25 mouse cellular contexts compared by ENCODE assay signal in the genomic region with DNA sequence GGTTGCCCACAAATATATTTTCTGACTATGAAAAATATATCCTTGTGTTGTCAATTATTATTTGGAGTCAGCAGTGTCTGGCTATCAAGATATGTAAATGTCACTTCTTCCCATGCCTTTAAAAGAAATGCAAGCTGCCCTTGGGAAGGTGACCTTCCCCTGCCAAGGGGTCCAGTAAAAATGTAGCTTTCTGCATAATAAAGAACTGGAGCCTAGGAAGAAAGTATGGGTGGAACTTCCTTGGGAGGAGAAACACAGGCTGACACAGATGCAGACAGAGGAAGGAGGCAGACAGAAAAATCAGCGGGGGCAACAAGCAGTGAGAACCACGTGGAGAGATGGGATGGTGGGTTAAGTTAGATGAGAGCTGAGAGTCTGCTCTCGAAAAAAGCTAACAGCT.
DNase-seq lines count a peak whose midpoint lies in the region; ATAC-seq and TF ChIP-seq lines count a peak whose summit lies in the region.
"Had no signal": no experiment of that assay in that cellular context is flagged by ENCODE, and none has a peak within 500 bp of the region (broad histone marks: within the 10 kb centered on the region; RNA-seq: fewer than 3 reads in every experiment).

No protein-coding gene starts in this region.

- H3K4me1 ChIP-seq in ES-E14 (ENCODE audit: control insufficient read depth in 2 of 2, insufficient read depth in 2 of 2, low read length in 2 of 2, poor library complexity in 1 of 2): peaks cover 3 to 9% of the 10 kb centered on the region in 2 experiments; a peak in 3 of 4 replicates

- ATAC-seq in CD4-positive, CD25-positive, alpha-beta regulatory T cell, adult 4 months: no peak
- ATAC-seq: activated CD4-positive, CD25-positive, alpha-beta regulatory T cell, adult 4 months; Patski had no signal

- intact Hi-C loops in left cerebral cortex, postnatal 25 days (cut with DNase I): no loop called here

- no peaks in the 10 kb centered on the region for H3K9me3 ChIP-seq in ES-E14 (ENCODE audit: control insufficient read depth, insufficient read depth, low read depth, low read length)

- no peak overlapping the region for H3K9ac ChIP-seq in ES-E14 (ENCODE audit: insufficient read depth, low read depth, low read length, poor library complexity, severe bottlenecking)

- DNase-seq in ES-CJ7 (ENCODE audit: low read depth, low spot score) (peak; percentile 57), ES-E14 (ENCODE audit: low read depth, low spot score) (peak; percentile 30), R1 (ENCODE audit: low read depth, low spot score) (peak; percentile 70), ZHBTc4 (ENCODE audit: low read depth, low spot score) (peak; percentile 60)
- DNase-seq in layer of hippocampus, postnatal 10 days (ENCODE audit: low spot score in 2 of 2): no peak
- DNase-seq in left cerebral cortex, postnatal 25 days (ENCODE audit: low spot score in 2 of 2): no peak
- DNase-seq in heart, adult 8-10 months (ENCODE audit: low spot score): no peak
- DNase-seq: adrenal gland, adult 2 months; adrenal gland, adult 8-10 months; adrenal gland, postnatal 10 days; adrenal gland, postnatal 14 days; adrenal gland, postnatal 25 days; adrenal gland, postnatal 36 days; B cell, adult 2 months; cerebellum, adult 11 months; cerebellum, adult 11-12 months; cerebellum, adult 18-20 months; cerebellum, adult 2 months; cerebellum, adult 8-10 months; cerebellum, adult 9-10 months; cerebellum, adult 9-11 months had no signal

- H3K27ac ChIP-seq in ES-E14 (ENCODE audit: insufficient read depth, low read depth, low read length, poor library complexity, severe bottlenecking): no peak overlapping the region

- in situ Hi-C loops in ES-E14 (cut with MboI; ENCODE audit: low sequenced_read_pairs in 2 of 2, unreplicated experiment in 2 of 2): no loop called here

- no peak overlapping the region for H3K4me3 ChIP-seq in ES-E14 (ENCODE audit: insufficient read depth in 1 of 2, low read depth in 1 of 2, low read length in 2 of 2, poor library complexity in 1 of 2, severe bottlenecking in 1 of 2)

- no peaks in the 10 kb centered on the region for H3K36me3 ChIP-seq in ES-E14 (ENCODE audit: control insufficient read depth, insufficient read depth, low read length, poor library complexity, severe bottlenecking)
- H3K36me3 ChIP-seq: G1E had no signal

TF ChIP-seq in ES-E14, 5 proteins besides CTCF, POLR2A, EP300 and RAD21:
- no peak for TF ChIP-seq ZC3H11A (IDR thresholded peaks at IDR 0.05; ENCODE audit: borderline replicate concordance, low read depth, low read length)
- no peak for TF ChIP-seq ZNF384 (IDR thresholded peaks at IDR 0.05; ENCODE audit: low read depth, low read length)
- no peak for TF ChIP-seq HCFC1 (IDR thresholded peaks at IDR 0.05; ENCODE audit: borderline replicate concordance, insufficient read depth, low read length)
- no peak for TF ChIP-seq CHD2 (IDR thresholded peaks at IDR 0.05; ENCODE audit: low read depth, low read length)
- TF ChIP-seq MAFK (IDR thresholded peaks at IDR 0.05; ENCODE audit: insufficient read depth, low read depth, low read length): no peak

Comparison
In these comparisons a context has a peak if more than half of its experiments do, and no peak if none do; other contexts are left out.
1. DNase-seq: peak in ES-CJ7 (single experiment), ES-E14 (single experiment), R1 (single experiment) and ZHBTc4 (single experiment); none in layer of hippocampus, postnatal 10 days (0 of 2), left cerebral cortex, postnatal 25 days (0 of 2) and heart, adult 8-10 months (single experiment).